Mouse (Mus musculus): ENCODE data around the gene Naa15.

DNA sequence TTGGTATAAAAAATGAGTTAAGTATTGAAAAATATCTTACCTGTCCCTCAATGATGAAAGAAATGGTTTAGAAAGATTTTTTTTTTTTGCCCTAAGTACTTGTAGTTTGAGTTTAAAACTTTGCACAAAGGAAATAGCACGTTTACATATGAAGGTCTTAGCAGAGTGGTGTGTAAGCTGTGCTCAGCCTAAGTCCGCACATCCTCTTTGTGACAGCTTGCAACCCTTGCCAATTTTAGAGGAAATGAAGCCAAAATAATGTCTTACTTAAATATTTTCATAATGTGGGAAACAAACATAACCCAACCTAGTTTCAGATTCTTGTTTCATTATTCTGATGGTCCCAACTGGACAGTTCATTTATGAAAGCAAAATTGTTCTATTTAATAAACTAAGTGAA lies 79.5 kb downstream of the Naa15 start:
- TF ChIP-seq POLR2A (IDR thresholded peaks at IDR 0.05; ENCODE audit: low read depth, low read length) = no peak
- TF ChIP-seq CTCF (conservative IDR thresholded peaks at IDR 0.05; ENCODE audit: insufficient read depth, insufficient read length, low read depth, low read length) = no peak
